Mouse (Mus musculus) heart, embryonic 15.5 days (tissue): Measurements from ENCODE around the gene Rhoa. TPM values are rescaled to one million over a fixed set of nuclear protein-coding genes. Genes with fewer than 3 reads are reported as not detected.
A peak's percentile ranks its signal among the peaks of the same experiment; 100 is the strongest.
"Not testable (repeated sequence)": the region's sequence is repeated elsewhere in the genome, so short reads cannot be mapped to it uniquely, and the experiment has no call there.

Experiments
- ATAC-seq: fragments of 200-750 bp; cut with Nextera tagmentation; replicated peaks from 2 replicates; pipeline ENCODE4 v1.8.0; 2017; ENCODE audit warnings: low read depth, moderate TSS enrichment; ENCODE audit not compliant: insufficient number of reproducible peaks, insufficient read depth, low FRiP score
- H3K27ac ChIP-seq: fragments of 300-500 bp; sonication (generic); 2 replicates; pipeline ENCODE4 v1.5.1; 2015; ENCODE audit warnings: mild to moderate bottlenecking, inconsistent platforms
- H3K27me3 ChIP-seq: fragments of 300-500 bp; sonication (generic); 2 replicates; pipeline ENCODE4 v1.6.1; 2015; ENCODE audit warnings: inconsistent platforms
- H3K36me3 ChIP-seq: fragments of 300-500 bp; sonication (generic); 2 replicates; pipeline ENCODE4 v1.6.1; 2015; ENCODE audit warnings: mild to moderate bottlenecking, inconsistent platforms
- H3K4me1 ChIP-seq: fragments of 300-500 bp; sonication (generic); replicated peaks from 2 replicates; pipeline ENCODE4 v1.6.1; 2015; ENCODE audit warnings: inconsistent platforms
- H3K4me2 ChIP-seq: fragments of 300-500 bp; sonication (generic); 2 replicates; pipeline ENCODE4 v1.6.1; 2015; ENCODE audit warnings: inconsistent platforms, mild to moderate bottlenecking, moderate library complexity
- H3K4me3 ChIP-seq: fragments of 300-500 bp; sonication (generic); 2 replicates; pipeline ENCODE4 v1.5.1; 2015; ENCODE audit warnings: mild to moderate bottlenecking, inconsistent platforms
- H3K9ac ChIP-seq: fragments of 300-500 bp; sonication (generic); 2 replicates; pipeline ENCODE4 v1.6.1; 2015; ENCODE audit warnings: mild to moderate bottlenecking, inconsistent platforms
- H3K9me3 ChIP-seq: fragments of 300-500 bp; sonication (generic); replicated peaks from 2 replicates; pipeline ENCODE4 v1.6.1; 2016; ENCODE audit warnings: inconsistent platforms
- WGBS: fragments of 180-500 bp; shearing (Covaris S2); methylation state at CpG from one replicate; pipeline ENCODE4 v1.1.7; 2015; ENCODE audit warnings: mixed read lengths; 5-methylcytosine and 5-hydroxymethylcytosine counted together
- polyA plus RNA-seq: library from polyadenylated mRNA; unstranded; fragments of >200 nt; fragmentation: Nextera tagmentation; extraction: Ambion mirVana; gene quantifications from 2 replicates; pipeline ENCODE4 v1.2.1, GENCODE M21; 2015

The Rhoa gene
- 356 and 369 TPM in 2 replicates for polyA plus RNA-seq

GRCm38 (mm10) chr9:108305629-108306520 lies at the start of gene Rhoa, which contains the start of gene Tcta:
Gene Rhoa (plus strand): TSS chr9:108306129.
Gene Tcta (minus strand): TSS chr9:108306160.
- ATAC-seq: peak; percentile 95
- peak within 1 kb of the TSS; percentile 80 for H3K4me2 ChIP-seq
- WGBS: under 1% methylated on average over 81 of the region's 81 CpGs
- H3K9ac ChIP-seq: peak within 1 kb of the TSS; percentile 95
- H3K27me3 ChIP-seq: no peaks in the 10 kb centered on the region
- H3K4me1 ChIP-seq: peaks cover 30% of the 10 kb centered on the region
- peak within 1 kb of the TSS; percentile 100 for H3K27ac ChIP-seq
- peak within 1 kb of the TSS; percentile 82 for H3K4me3 ChIP-seq
- H3K36me3 ChIP-seq: peaks cover 22% of the 10 kb centered on the region
- H3K9me3 ChIP-seq: no peaks in the 10 kb centered on the region

GRCm38 (mm10) chr9:108260526-108260925 lies 45.4 kb upstream of the Rhoa start:
- Histone ChIP-seq H3K4me1 (peaks cover 66% of the 10 kb centered on the region), H3K27me3 (no peaks in the 10 kb centered on the region), H3K4me3 (no peak overlapping the region), H3K4me2 (peak overlapping the region; percentile 80), H3K36me3 (0 out of 2 replicates have a peak, but pooled peaks cover 4% of the 10 kb centered on the region), H3K9ac (no peak overlapping the region), H3K27ac (0 out of 2 replicates have a peak overlapping the region, but pooled peaks have one; percentile 18), H3K9me3 (no peaks in the 10 kb centered on the region)
- ATAC-seq: no peak
- WGBS: 46% methylated on average over 4 of the region's 4 CpGs

DNA sequence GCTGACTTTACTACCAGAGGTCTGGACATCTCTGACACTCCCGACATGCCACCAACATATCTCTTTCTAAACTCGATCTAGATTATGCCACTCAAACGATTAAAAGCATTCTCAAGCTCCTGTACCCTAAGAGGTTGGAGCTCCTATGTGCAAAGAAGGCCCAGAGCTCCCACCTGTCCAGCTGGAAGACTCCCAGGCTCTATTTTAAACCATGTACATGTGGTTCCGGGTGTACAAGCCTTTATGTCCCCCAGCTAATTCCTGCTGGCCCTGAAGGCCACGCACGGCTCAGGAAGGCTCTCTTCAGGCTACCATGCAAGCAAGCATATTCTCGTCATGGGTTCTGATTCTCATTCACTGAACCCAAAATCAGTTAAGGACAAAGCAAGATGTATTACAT lies 44.1 kb upstream of the Rhoa start:
- WGBS: 33% methylated on average over 7 of the region's 7 CpGs
- Histone ChIP-seq H3K9me3 (no peaks in the 10 kb centered on the region), H3K4me3 (peak overlapping the region; percentile 92), H3K27ac (peak overlapping the region; percentile 99), H3K36me3 (no peaks in the 10 kb centered on the region), H3K4me1 (peaks cover 70% of the 10 kb centered on the region), H3K4me2 (peak overlapping the region; percentile 80), H3K27me3 (no peaks in the 10 kb centered on the region), H3K9ac (peak overlapping the region; percentile 96)
- no peak for ATAC-seq

DNA sequence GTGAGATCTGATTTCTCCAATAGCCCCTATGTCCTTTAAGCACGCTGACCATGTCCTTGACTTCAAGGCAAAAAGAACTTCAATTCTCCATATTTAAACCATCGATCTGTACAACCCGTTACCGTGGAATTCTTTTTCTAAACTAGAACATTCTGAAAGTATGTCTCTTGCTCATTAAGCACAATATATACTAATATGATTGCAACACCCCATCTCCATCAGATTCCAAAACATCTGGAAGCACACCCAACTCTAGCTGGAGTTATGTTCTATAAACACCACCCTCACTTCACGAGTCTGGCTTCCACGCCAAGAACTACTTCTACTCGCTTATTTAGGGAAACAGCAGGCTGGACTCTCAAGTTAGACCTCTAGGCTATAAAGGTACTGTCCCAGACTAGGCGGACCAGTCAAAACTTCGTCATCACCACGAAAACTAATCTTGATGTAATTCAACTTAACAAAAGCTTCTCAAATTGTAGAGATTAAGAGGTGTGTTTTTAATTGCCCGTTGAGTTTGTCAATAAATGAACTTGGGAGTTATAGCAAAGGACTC lies 43.4 kb upstream of the Rhoa start:
- peaks cover 68% of the 10 kb centered on the region for H3K4me1 ChIP-seq
- H3K9me3 ChIP-seq: no peaks in the 10 kb centered on the region
- peak overlapping the region; percentile 80 for H3K4me2 ChIP-seq

DNA sequence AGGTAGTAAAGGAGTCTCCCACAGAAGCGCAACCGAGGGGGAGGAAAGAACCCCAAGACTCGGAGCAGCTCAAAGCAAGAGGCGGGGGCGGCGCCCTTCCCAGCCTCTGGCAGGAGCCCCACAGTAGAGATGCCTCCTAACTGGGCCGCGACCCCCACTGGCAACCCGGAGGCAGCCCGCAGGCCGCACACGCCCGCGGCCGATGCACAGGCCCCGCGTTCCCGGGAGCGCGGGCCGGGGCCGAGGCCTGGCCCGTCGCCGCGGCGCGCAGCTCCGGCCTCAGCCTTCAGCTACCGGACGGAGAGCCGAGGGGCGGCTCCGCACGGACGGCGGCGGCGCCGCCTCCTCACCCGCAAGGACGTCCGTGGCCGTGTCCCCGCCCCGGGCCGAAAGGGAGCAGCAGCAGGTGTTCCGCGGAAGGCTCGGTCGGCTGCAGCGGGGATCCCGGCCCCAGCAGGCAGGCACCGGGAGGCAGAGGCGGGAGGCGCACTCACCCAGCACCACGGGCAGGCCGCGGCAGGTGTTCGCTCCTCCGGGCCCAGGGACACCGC lies 42.7 kb upstream of the Rhoa start:
- peak overlapping the region; percentile 80 for H3K4me2 ChIP-seq
- H3K4me3 ChIP-seq: peak overlapping the region; percentile 92
- no peaks in the 10 kb centered on the region for H3K9me3 ChIP-seq
- H3K9ac ChIP-seq: peak overlapping the region; percentile 96
- peak; percentile 30 for ATAC-seq
- H3K27me3 ChIP-seq: no peaks in the 10 kb centered on the region
- H3K4me1 ChIP-seq: peaks cover 71% of the 10 kb centered on the region
- H3K36me3 ChIP-seq: no peaks in the 10 kb centered on the region
- peak overlapping the region; percentile 99 for H3K27ac ChIP-seq
- WGBS: 0% methylated on average over 57 of the region's 62 CpGs

More for the DNA sequence above, 43.4 kb upstream of the Rhoa start:
- peak overlapping the region; percentile 96 for H3K9ac ChIP-seq
- H3K4me3 ChIP-seq: peak overlapping the region; percentile 92
- WGBS: 28% methylated on average over 11 of the region's 11 CpGs
- no peak for ATAC-seq
- no peaks in the 10 kb centered on the region for H3K27me3 ChIP-seq
- no peaks in the 10 kb centered on the region for H3K36me3 ChIP-seq
- peak overlapping the region; percentile 99 for H3K27ac ChIP-seq

GRCm38 (mm10) chr9:108263690-108264190 lies 42.2 kb upstream of the Rhoa start, which contains the start of gene Dag1:
Gene Dag1 (minus strand): TSS chr9:108263958.
- Histone ChIP-seq H3K4me2 (peak within 1 kb of the TSS; percentile 80), H3K9me3 (no peaks in the 10 kb centered on the region), H3K36me3 (no peaks in the 10 kb centered on the region), H3K4me3 (peak within 1 kb of the TSS; percentile 92), H3K9ac (peak within 1 kb of the TSS; percentile 96), H3K4me1 (peaks cover 73% of the 10 kb centered on the region), H3K27ac (peak within 1 kb of the TSS; percentile 99), H3K27me3 (no peaks in the 10 kb centered on the region)
- ATAC-seq: peak; percentile 94
- under 1% methylated on average over 70 of the region's 71 CpGs for WGBS

- Histone ChIP-seq H3K36me3 (no peaks in the 10 kb centered on the region), H3K27ac (peak overlapping the region; percentile 99), H3K9ac (peak overlapping the region; percentile 57), H3K4me2 (peak overlapping the region; percentile 80), H3K27me3 (no peaks in the 10 kb centered on the region), H3K4me1 (peaks cover 70% of the 10 kb centered on the region), H3K4me3 (peak overlapping the region; percentile 92), H3K9me3 (no peaks in the 10 kb centered on the region)
- WGBS: 4% methylated on average over 10 of the region's 10 CpGs
- peak; percentile 54 for ATAC-seq
These were observed 41.6 kb upstream of the Rhoa start for GRCm38 (mm10) chr9:108264191-108264921.

DNA sequence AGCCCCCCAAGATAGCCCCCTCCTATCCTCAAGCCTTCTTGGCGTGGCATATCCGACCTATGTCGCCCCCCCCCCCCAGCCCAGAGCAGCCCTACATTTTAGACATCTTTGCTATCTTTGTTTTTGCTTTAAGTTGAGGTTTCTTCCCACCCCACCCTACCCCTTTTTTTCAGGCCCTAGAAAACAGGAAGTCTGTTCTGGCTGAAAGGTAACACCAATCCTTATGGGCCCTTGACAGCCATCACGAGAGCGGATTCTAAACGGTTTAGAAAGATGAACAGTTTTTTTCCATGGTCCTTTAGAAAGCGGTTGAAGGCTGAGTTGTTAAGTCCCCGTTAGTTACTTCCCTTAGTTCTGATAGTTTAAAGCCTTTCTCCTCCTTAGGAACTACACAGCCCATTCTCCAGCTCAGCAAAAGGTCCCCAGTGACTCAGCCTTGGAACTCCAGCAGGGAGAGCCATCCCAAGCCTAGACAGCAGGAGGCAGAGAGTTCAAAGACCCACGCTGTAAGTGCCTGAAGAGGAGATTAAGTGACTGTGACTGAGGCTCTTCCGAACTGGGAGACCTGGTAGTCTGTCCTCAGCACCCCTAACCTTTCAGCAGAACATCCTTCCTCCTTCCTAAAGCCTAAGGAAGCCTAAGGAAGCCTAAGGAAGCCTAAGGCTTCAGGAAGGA lies 39.5 kb upstream of the Rhoa start:
- Histone ChIP-seq H3K4me3 (no peak overlapping the region), H3K9me3 (no peaks in the 10 kb centered on the region), H3K9ac (no peak overlapping the region), H3K27ac (peak overlapping the region; percentile 99; the same call in 1 of the 2 replicates), H3K4me2 (no peak overlapping the region), H3K27me3 (no peaks in the 10 kb centered on the region), H3K36me3 (no peaks in the 10 kb centered on the region), H3K4me1 (peaks cover 51% of the 10 kb centered on the region)
- 61% methylated on average over 10 of the region's 10 CpGs for WGBS
- no peak for ATAC-seq

DNA sequence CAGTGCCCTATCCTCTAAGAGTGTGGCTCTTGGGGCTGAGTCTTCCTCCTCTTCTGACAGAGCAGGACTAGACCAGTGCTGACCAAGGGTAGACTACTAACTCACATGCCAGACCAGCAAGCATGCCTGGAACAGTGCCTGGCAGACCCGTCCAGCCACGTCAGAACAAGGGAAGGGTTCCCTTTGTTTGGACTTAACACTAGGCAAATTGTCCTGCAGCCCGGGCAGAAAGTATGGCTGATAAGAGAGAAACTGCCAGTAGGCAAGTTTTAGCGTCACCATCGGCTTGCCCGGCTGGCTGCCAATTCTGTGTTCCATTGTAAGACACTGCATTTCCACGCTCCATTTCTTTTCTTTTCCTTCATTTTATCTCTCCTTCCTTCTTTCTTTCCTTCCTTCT lies 38.2 kb upstream of the Rhoa start:
- Histone ChIP-seq H3K27ac (peak overlapping the region; percentile 77), H3K9me3 (no peaks in the 10 kb centered on the region), H3K4me3 (no peak overlapping the region), H3K27me3 (no peaks in the 10 kb centered on the region), H3K4me1 (peaks cover 46% of the 10 kb centered on the region), H3K4me2 (peak overlapping the region; percentile 18; the same call in 1 of the 2 replicates), H3K36me3 (no peaks in the 10 kb centered on the region), H3K9ac (no peak overlapping the region)
- ATAC-seq: no peak
- 33% methylated on average over 7 of the region's 7 CpGs for WGBS

- H3K27me3 ChIP-seq, H3K4me2 ChIP-seq, H3K9ac ChIP-seq, H3K27ac ChIP-seq, ATAC-seq, H3K9me3 ChIP-seq, H3K4me3 ChIP-seq, H3K36me3 ChIP-seq: not testable (repeated sequence)
- H3K4me1 ChIP-seq: peaks cover 46% of the 10 kb centered on the region
- WGBS: 59% methylated on average over 7 of the region's 7 CpGs
These were observed 37.2 kb upstream of the Rhoa start for GRCm38 (mm10) chr9:108268701-108269100.
